Mouse (Mus musculus): ENCODE data around the gene Pih1d2. TPM values are rescaled to one million over a fixed set of nuclear protein-coding genes. Genes with fewer than 3 reads are reported as not detected.

Pih1d2 gene
- polyA plus RNA-seq, 2 experiments: 2.3 to 3.2 TPM

DNA sequence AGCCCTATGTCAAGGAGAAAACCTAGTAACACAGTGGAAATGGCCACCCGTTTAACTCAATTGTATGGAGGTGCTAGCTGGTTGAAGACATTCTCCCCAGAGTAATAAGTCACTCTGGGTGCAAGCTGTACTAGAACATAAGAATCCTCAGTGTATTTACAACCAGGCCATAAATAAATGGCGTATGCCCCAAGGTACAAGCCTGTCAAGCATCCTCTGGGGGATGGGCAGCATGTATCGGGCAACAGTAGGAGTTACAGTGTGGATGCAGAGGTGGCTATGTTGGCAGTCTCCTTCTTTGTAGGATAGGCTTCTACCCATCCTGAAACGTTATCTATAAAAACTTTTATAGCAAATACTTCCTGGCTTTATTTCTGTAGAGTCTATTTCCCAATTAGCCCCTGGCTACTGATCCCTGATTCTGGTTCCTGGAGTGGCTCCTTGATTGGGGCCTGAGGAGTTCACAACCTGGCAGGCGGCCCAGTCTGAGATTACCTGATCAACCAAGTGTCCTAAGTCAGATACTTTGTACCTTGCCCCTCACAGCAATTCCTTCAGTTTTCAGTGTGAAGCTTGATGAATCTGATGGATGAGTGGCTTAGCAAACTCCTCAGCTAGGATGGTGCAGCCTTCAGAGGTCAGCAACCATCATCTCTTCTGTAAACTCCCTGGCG, 31.8 kb upstream of the Pih1d2 start:
- no peak overlapping the region for H3K9ac ChIP-seq (ENCODE audit: low read depth, low read length, severe bottlenecking)
- no peaks in the 10 kb centered on the region for H3K4me1 ChIP-seq (ENCODE audit: control insufficient read depth, insufficient read depth, low read length)
- H3K4me2 ChIP-seq (replicated peaks; ENCODE audit: low read depth, low read length, severe bottlenecking): no peak overlapping the region
- no peak overlapping the region for H3K27ac ChIP-seq (replicated peaks; ENCODE audit: low read depth, low read length)
- no peak overlapping the region for H3K4me3 ChIP-seq (replicated peaks; ENCODE audit: low read length)
- no peaks in the 10 kb centered on the region for H3K36me3 ChIP-seq (ENCODE audit: control insufficient read depth, insufficient read depth, low read length)
- ATAC-seq (ENCODE audit: low FRiP score, low read depth): no peak
- no peaks in the 10 kb centered on the region for H3K9me3 ChIP-seq (ENCODE audit: control insufficient read depth, low read length)
- no peaks in the 10 kb centered on the region for H3K27me3 ChIP-seq (ENCODE audit: control insufficient read depth, insufficient read depth, low read length)
- TF ChIP-seq POLR2A (IDR thresholded peaks at IDR 0.05; ENCODE audit: borderline replicate concordance, extremely low read depth, insufficient read depth, insufficient read length): no peak
- no peak for DNase-seq (ENCODE audit: low spot score)
- WGBS: 55% methylated on average over 6 of the region's 6 CpGs

DNA sequence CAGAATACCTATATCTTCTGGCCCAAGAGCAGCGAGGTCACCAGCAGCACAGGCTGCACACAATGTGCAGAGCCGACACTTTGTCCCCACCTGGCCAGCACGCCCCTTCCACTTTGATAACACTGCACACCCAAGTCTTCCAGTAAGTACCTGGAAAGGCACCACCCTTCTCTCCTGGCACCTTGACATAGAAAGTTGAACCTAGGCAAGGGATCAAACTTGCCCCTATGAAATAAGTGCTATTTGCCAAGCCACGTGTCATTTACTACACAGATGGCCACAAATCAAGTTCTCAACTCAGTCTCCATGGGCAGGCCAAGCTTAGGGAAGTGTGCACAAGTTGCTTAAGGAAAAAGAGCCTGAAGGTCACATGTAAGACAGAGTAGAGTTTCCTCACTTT, 30.2 kb upstream of the Pih1d2 start:
- Histone ChIP-seq H3K9me3 (ENCODE audit: control insufficient read depth, low read length) (no peaks in the 10 kb centered on the region), H3K27ac (replicated peaks; ENCODE audit: low read depth, low read length) (no peak overlapping the region), H3K4me3 (replicated peaks; ENCODE audit: low read length) (no peak overlapping the region), H3K36me3 (ENCODE audit: control insufficient read depth, insufficient read depth, low read length) (no peaks in the 10 kb centered on the region), H3K27me3 (ENCODE audit: control insufficient read depth, insufficient read depth, low read length) (no peaks in the 10 kb centered on the region), H3K4me1 (ENCODE audit: control insufficient read depth, insufficient read depth, low read length) (no peaks in the 10 kb centered on the region), H3K9ac (ENCODE audit: low read depth, low read length, severe bottlenecking) (no peak overlapping the region), H3K4me2 (replicated peaks; ENCODE audit: low read depth, low read length, severe bottlenecking) (no peak overlapping the region)
- no peak for TF ChIP-seq POLR2A (IDR thresholded peaks at IDR 0.05; ENCODE audit: borderline replicate concordance, extremely low read depth, insufficient read depth, insufficient read length)
- WGBS: 69% methylated on average over 4 of the region's 4 CpGs
- ATAC-seq (ENCODE audit: low FRiP score, low read depth) (no peak), DNase-seq (ENCODE audit: low spot score) (no peak)

DNA sequence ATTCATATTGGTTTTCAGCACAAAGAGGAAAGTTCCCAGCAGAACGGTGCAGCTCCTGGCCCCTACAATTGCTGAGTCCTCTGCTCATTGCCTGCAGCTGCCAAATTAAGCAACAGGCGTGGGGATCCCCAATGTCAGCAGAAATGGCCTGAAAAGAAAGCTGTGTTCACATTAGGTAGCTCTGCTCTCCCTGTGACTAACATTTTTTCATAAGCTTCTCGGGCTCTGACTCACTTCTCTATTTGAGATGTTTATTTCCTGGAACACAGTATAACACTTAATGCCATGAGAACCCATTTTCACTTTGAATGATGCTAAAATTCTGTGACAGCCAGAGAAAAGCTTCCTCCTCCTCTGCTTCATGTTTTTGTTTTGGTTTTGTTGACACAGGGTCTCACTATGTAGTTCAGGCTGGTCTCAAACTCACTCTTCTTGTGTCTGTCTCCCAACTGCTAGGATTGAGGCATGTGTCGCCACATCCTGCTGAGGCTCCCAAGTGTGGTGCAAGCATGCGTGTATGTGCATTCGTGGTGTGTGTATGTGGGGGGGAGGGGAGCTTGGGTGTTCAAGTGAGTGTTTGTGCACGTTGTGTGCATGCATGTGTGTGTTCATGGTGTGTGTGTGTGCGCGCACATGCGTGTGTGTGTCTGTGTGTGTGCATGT, 26.1 kb upstream of the Pih1d2 start:
- H3K4me2 ChIP-seq (replicated peaks; ENCODE audit: low read depth, low read length, severe bottlenecking): no peak overlapping the region
- no peak for TF ChIP-seq POLR2A (IDR thresholded peaks at IDR 0.05; ENCODE audit: borderline replicate concordance, extremely low read depth, insufficient read depth, insufficient read length)
- H3K4me3 ChIP-seq (replicated peaks; ENCODE audit: low read length): no peak overlapping the region
- no peak overlapping the region for H3K27ac ChIP-seq (replicated peaks; ENCODE audit: low read depth, low read length)
- DNase-seq (ENCODE audit: low spot score): no peak
- H3K27me3 ChIP-seq (ENCODE audit: control insufficient read depth, insufficient read depth, low read length): no peaks in the 10 kb centered on the region
- H3K9ac ChIP-seq (ENCODE audit: low read depth, low read length, severe bottlenecking): no peak overlapping the region
- no peaks in the 10 kb centered on the region for H3K9me3 ChIP-seq (ENCODE audit: control insufficient read depth, low read length)
- ATAC-seq (ENCODE audit: low FRiP score, low read depth): no peak
- WGBS: 73% methylated on average over 10 of the region's 10 CpGs
- peaks cover 15% of the 10 kb centered on the region for H3K36me3 ChIP-seq (ENCODE audit: control insufficient read depth, insufficient read depth, low read length)
- H3K4me1 ChIP-seq (ENCODE audit: control insufficient read depth, insufficient read depth, low read length): no peaks in the 10 kb centered on the region

DNA sequence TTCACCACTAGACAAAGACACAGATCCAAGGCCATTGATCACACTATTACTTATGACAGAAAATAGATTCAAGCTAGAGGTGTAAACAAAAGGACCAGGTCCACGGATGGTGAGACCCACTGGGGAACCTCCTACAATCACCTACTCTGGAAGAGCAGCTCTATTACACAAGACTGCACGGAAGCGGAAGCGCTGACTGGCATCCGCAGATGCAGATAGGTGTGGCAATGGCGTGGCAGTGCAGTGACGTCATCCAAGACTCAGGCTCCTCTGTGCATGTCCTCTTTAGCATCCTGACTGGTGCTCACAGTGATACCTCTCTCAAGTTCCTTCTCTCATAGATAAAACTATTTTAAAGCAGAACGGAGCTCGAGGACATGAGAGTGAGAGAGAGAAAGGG, 24.2 kb upstream of the Pih1d2 start:
- ATAC-seq (ENCODE audit: low FRiP score, low read depth) (no peak), DNase-seq (ENCODE audit: low spot score) (no peak)
- Histone ChIP-seq H3K27me3 (ENCODE audit: control insufficient read depth, insufficient read depth, low read length) (no peaks in the 10 kb centered on the region), H3K4me3 (replicated peaks; ENCODE audit: low read length) (no peak overlapping the region), H3K4me1 (ENCODE audit: control insufficient read depth, insufficient read depth, low read length) (no peaks in the 10 kb centered on the region), H3K9ac (ENCODE audit: low read depth, low read length, severe bottlenecking) (no peak overlapping the region), H3K4me2 (replicated peaks; ENCODE audit: low read depth, low read length, severe bottlenecking) (no peak overlapping the region), H3K27ac (replicated peaks; ENCODE audit: low read depth, low read length) (no peak overlapping the region), H3K36me3 (ENCODE audit: control insufficient read depth, insufficient read depth, low read length) (peaks cover 33% of the 10 kb centered on the region), H3K9me3 (ENCODE audit: control insufficient read depth, low read length) (no peaks in the 10 kb centered on the region)
- no peak for TF ChIP-seq POLR2A (IDR thresholded peaks at IDR 0.05; ENCODE audit: borderline replicate concordance, extremely low read depth, insufficient read depth, insufficient read length)
- 88% methylated on average over 9 of the region's 9 CpGs for WGBS

DNA sequence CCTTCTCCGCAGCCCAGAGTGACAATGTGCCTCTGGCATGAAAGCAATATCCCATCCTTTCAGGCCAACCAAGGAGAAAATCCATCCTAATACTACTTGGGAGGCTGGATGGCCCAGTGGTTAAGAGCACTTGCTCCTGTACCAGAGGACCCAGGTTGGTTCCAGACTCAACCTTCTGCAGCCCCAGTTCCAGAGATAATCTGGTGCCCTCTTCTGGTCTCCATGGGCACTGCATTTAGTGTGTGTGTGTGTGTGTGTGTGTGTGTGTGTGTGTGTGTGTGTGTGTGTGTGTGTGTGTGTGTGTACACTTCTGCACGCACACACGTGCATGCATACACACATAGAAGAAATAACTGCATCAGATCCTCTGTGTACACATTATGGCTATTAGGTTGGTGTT, 23.6 kb upstream of the Pih1d2 start:
- WGBS: 94% methylated on average over 3 of the region's 3 CpGs
- ATAC-seq (ENCODE audit: low FRiP score, low read depth) (no peak), DNase-seq (ENCODE audit: low spot score) (no peak)
- no peak overlapping the region for H3K4me3 ChIP-seq (replicated peaks; ENCODE audit: low read length)
- no peak for TF ChIP-seq POLR2A (IDR thresholded peaks at IDR 0.05; ENCODE audit: borderline replicate concordance, extremely low read depth, insufficient read depth, insufficient read length)
- peaks cover 39% of the 10 kb centered on the region for H3K36me3 ChIP-seq (ENCODE audit: control insufficient read depth, insufficient read depth, low read length)
- H3K27me3 ChIP-seq (ENCODE audit: control insufficient read depth, insufficient read depth, low read length): no peaks in the 10 kb centered on the region
- no peaks in the 10 kb centered on the region for H3K9me3 ChIP-seq (ENCODE audit: control insufficient read depth, low read length)
- H3K27ac ChIP-seq (replicated peaks; ENCODE audit: low read depth, low read length): no peak overlapping the region
- H3K4me2 ChIP-seq (replicated peaks; ENCODE audit: low read depth, low read length, severe bottlenecking): no peak overlapping the region
- no peaks in the 10 kb centered on the region for H3K4me1 ChIP-seq (ENCODE audit: control insufficient read depth, insufficient read depth, low read length)
- no peak overlapping the region for H3K9ac ChIP-seq (ENCODE audit: low read depth, low read length, severe bottlenecking)

All from limb, embryonic 14.5 days (tissue).